Mouse (Mus musculus) megakaryocyte, embryonic 14.5 days (primary cell): Measurements from ENCODE around the gene Vac14. TPM values are rescaled to one million over a fixed set of nuclear protein-coding genes. Genes with fewer than 3 reads are reported as not detected.

Experiments used
- H3K27me3 ChIP-seq: replicated peaks from 2 replicates; pipeline ENCODE3; 2012; ENCODE audit warnings: inconsistent platforms
- H3K36me3 ChIP-seq: replicated peaks from 2 replicates; pipeline ENCODE3; 2012; ENCODE audit warnings: low read length, inconsistent platforms, mixed read lengths
- H3K4me1 ChIP-seq: 2 replicates; pipeline ENCODE4 v1.6.1; 2012; ENCODE audit warnings: inconsistent platforms
- H3K4me3 ChIP-seq: replicated peaks from 2 replicates; pipeline ENCODE3; 2012; ENCODE audit warnings: moderate library complexity, mild to moderate bottlenecking, inconsistent platforms
- H3K9me3 ChIP-seq: 2 replicates; pipeline ENCODE4 v1.6.1; 2012; ENCODE audit warnings: inconsistent platforms
- FLI1 ChIP-seq: IDR thresholded peaks from 2 replicates; pipeline ENCODE4 v1.6.1; 2012; ENCODE audit warnings: low read length, inconsistent platforms, mixed read lengths
- GATA1 ChIP-seq: IDR thresholded peaks from 3 replicates; pipeline ENCODE4 v1.6.1; 2012; ENCODE audit warnings: mixed read lengths, low read length, inconsistent platforms, borderline replicate concordance
- polyA plus RNA-seq: library from polyadenylated mRNA; stranded (reverse); fragments of >175 nt; gene quantifications from 2 replicates; pipeline ENCODE4 v1.2.3, GENCODE M21; 2012; ENCODE audit warnings: low replicate concordance; ENCODE audit not compliant: insufficient read depth

The Vac14 gene
- polyA plus RNA-seq, 1 experiment = 36.1 TPM

GRCm38 (mm10) chr8:110710593-110710992 is 92.2 kb downstream of the Vac14 start:
- H3K9me3 ChIP-seq = no peaks in the 10 kb centered on the region

GRCm38 (mm10) chr8:110711271-110711934 is 93.0 kb downstream of the Vac14 start:
- no peaks in the 10 kb centered on the region for H3K9me3 ChIP-seq
- peak overlapping the region; percentile 54 for H3K4me3 ChIP-seq
- TF ChIP-seq GATA1 (no peak), FLI1 (no peak)
- peaks cover 91% of the 10 kb centered on the region for H3K36me3 ChIP-seq
- H3K27me3 ChIP-seq = no peaks in the 10 kb centered on the region
- peaks cover 92% of the 10 kb centered on the region for H3K4me1 ChIP-seq

More at GRCm38 (mm10) chr8:110710593-110710992, 92.2 kb downstream of the Vac14 start:
- no peak overlapping the region for H3K4me3 ChIP-seq
- TF ChIP-seq FLI1 = no peak
- TF ChIP-seq GATA1 = no peak
- peaks cover 83% of the 10 kb centered on the region for H3K36me3 ChIP-seq
- H3K4me1 ChIP-seq = peaks cover 93% of the 10 kb centered on the region
- no peaks in the 10 kb centered on the region for H3K27me3 ChIP-seq

GRCm38 (mm10) chr8:110713073-110713472 is 94.7 kb downstream of the Vac14 start:
- H3K4me1 ChIP-seq = peaks cover 92% of the 10 kb centered on the region
- no peak for TF ChIP-seq GATA1
- TF ChIP-seq FLI1 = no peak
- H3K27me3 ChIP-seq = no peaks in the 10 kb centered on the region
- H3K9me3 ChIP-seq = no peaks in the 10 kb centered on the region
- no peak overlapping the region for H3K4me3 ChIP-seq
- peaks cover 97% of the 10 kb centered on the region for H3K36me3 ChIP-seq

- Histone ChIP-seq H3K36me3 (peaks cover 96% of the 10 kb centered on the region), H3K27me3 (no peaks in the 10 kb centered on the region)
- TF ChIP-seq FLI1 = no peak
- no peak for TF ChIP-seq GATA1
Observed at GRCm38 (mm10) chr8:110714827-110715519, 96.6 kb downstream of the Vac14 start.

GRCm38 (mm10) chr8:110716075-110716474 is 97.7 kb downstream of the Vac14 start:
- Histone ChIP-seq H3K9me3 (no peaks in the 10 kb centered on the region), H3K36me3 (peaks cover 89% of the 10 kb centered on the region), H3K4me1 (peaks cover 92% of the 10 kb centered on the region), H3K27me3 (no peaks in the 10 kb centered on the region), H3K4me3 (no peak overlapping the region)
- TF ChIP-seq GATA1 (no peak), FLI1 (no peak)

More at GRCm38 (mm10) chr8:110714827-110715519, 96.6 kb downstream of the Vac14 start:
- Histone ChIP-seq H3K9me3 (no peaks in the 10 kb centered on the region), H3K4me1 (peaks cover 92% of the 10 kb centered on the region), H3K4me3 (no peak overlapping the region)

GRCm38 (mm10) chr8:110717131-110717530 is 98.7 kb downstream of the Vac14 start:
- peaks cover 78% of the 10 kb centered on the region for H3K36me3 ChIP-seq

GRCm38 (mm10) chr8:110718209-110718968 is 100.0 kb downstream of the Vac14 start:
- peaks cover 85% of the 10 kb centered on the region for H3K4me1 ChIP-seq
- no peaks in the 10 kb centered on the region for H3K9me3 ChIP-seq
- no peak for TF ChIP-seq GATA1
- no peak for TF ChIP-seq FLI1
- peak overlapping the region; percentile 29 for H3K4me3 ChIP-seq
- peaks cover 77% of the 10 kb centered on the region for H3K36me3 ChIP-seq
- no peaks in the 10 kb centered on the region for H3K27me3 ChIP-seq

More at GRCm38 (mm10) chr8:110717131-110717530, 98.7 kb downstream of the Vac14 start:
- Histone ChIP-seq H3K27me3 (no peaks in the 10 kb centered on the region), H3K9me3 (no peaks in the 10 kb centered on the region), H3K4me3 (no peak overlapping the region), H3K4me1 (peaks cover 85% of the 10 kb centered on the region)
- TF ChIP-seq GATA1 (no peak), FLI1 (no peak)

- H3K4me1 ChIP-seq = peaks cover 88% of the 10 kb centered on the region
- peaks cover 77% of the 10 kb centered on the region for H3K36me3 ChIP-seq
- TF ChIP-seq FLI1 (no peak), GATA1 (no peak)
- no peaks in the 10 kb centered on the region for H3K27me3 ChIP-seq
- H3K4me3 ChIP-seq = peak overlapping the region; percentile 78
- H3K9me3 ChIP-seq = no peaks in the 10 kb centered on the region
Observed at GRCm38 (mm10) chr8:110718969-110719670, 100.7 kb downstream of the Vac14 start.
